Mouse (Mus musculus): ENCODE data around the gene Polr3h. TPM values are rescaled to one million over a fixed set of nuclear protein-coding genes. Genes with fewer than 3 reads are reported as not detected.

The Polr3h gene
- polyA plus RNA-seq, 2 experiments, result 25.0 to 71.6 TPM

- no peak overlapping the region for H3K27ac ChIP-seq (replicated peaks; ENCODE audit: low read depth, low read length)
- WGBS, result 51% methylated on average over 7 of the region's 7 CpGs
- no peaks in the 10 kb centered on the region for H3K9me3 ChIP-seq (ENCODE audit: control insufficient read depth, low read length)
- H3K9ac ChIP-seq (ENCODE audit: low read depth, low read length, severe bottlenecking), result peak overlapping the region; percentile 61; the same call in 1 of the 2 replicates
- H3K4me2 ChIP-seq (replicated peaks; ENCODE audit: low read depth, low read length, severe bottlenecking), result peak overlapping the region; percentile 72
- H3K27me3 ChIP-seq (ENCODE audit: control insufficient read depth, insufficient read depth, low read length), result no peaks in the 10 kb centered on the region
- no peak for TF ChIP-seq POLR2A (IDR thresholded peaks at IDR 0.05; ENCODE audit: borderline replicate concordance, extremely low read depth, insufficient read depth, insufficient read length)
- H3K4me1 ChIP-seq (ENCODE audit: control insufficient read depth, insufficient read depth, low read length), result peaks cover 15% of the 10 kb centered on the region
- no peak for DNase-seq (ENCODE audit: low spot score)
- ATAC-seq (ENCODE audit: low FRiP score, low read depth), result peak; percentile 41; the same call in 1 of the 2 replicates
- no peaks in the 10 kb centered on the region for H3K36me3 ChIP-seq (ENCODE audit: control insufficient read depth, insufficient read depth, low read length)
- H3K4me3 ChIP-seq (replicated peaks; ENCODE audit: low read length), result peak overlapping the region; percentile 48
These were observed 10.0 kb upstream of the Polr3h start for GRCm38 (mm10) chr15:81935869-81936637.

GRCm38 (mm10) chr15:81933986-81934385, 7.9 kb upstream of the Polr3h start:
- ATAC-seq (ENCODE audit: low FRiP score, low read depth), result no peak
- no peak for TF ChIP-seq POLR2A (IDR thresholded peaks at IDR 0.05; ENCODE audit: borderline replicate concordance, extremely low read depth, insufficient read depth, insufficient read length)
- no peak overlapping the region for H3K4me2 ChIP-seq (replicated peaks; ENCODE audit: low read depth, low read length, severe bottlenecking)
- no peaks in the 10 kb centered on the region for H3K27me3 ChIP-seq (ENCODE audit: control insufficient read depth, insufficient read depth, low read length)
- H3K36me3 ChIP-seq (ENCODE audit: control insufficient read depth, insufficient read depth, low read length), result no peaks in the 10 kb centered on the region
- H3K9me3 ChIP-seq (ENCODE audit: control insufficient read depth, low read length), result no peaks in the 10 kb centered on the region
- DNase-seq (ENCODE audit: low spot score), result no peak
- no peak overlapping the region for H3K4me3 ChIP-seq (replicated peaks; ENCODE audit: low read length)
- no peak overlapping the region for H3K27ac ChIP-seq (replicated peaks; ENCODE audit: low read depth, low read length)
- WGBS, result 87% methylated on average over 1 of the region's 1 CpGs
- H3K9ac ChIP-seq (ENCODE audit: low read depth, low read length, severe bottlenecking), result no peak overlapping the region
- peaks cover 15% of the 10 kb centered on the region for H3K4me1 ChIP-seq (ENCODE audit: control insufficient read depth, insufficient read depth, low read length)

- DNase-seq (ENCODE audit: low spot score) (peak; percentile 12), ATAC-seq (ENCODE audit: low FRiP score, low read depth) (no peak)
- Histone ChIP-seq H3K4me3 (replicated peaks; ENCODE audit: low read length) (no peak overlapping the region), H3K4me1 (ENCODE audit: control insufficient read depth, insufficient read depth, low read length) (peaks cover 15% of the 10 kb centered on the region), H3K9ac (ENCODE audit: low read depth, low read length, severe bottlenecking) (no peak overlapping the region), H3K27ac (replicated peaks; ENCODE audit: low read depth, low read length) (no peak overlapping the region), H3K27me3 (ENCODE audit: control insufficient read depth, insufficient read depth, low read length) (no peaks in the 10 kb centered on the region), H3K36me3 (ENCODE audit: control insufficient read depth, insufficient read depth, low read length) (no peaks in the 10 kb centered on the region), H3K9me3 (ENCODE audit: control insufficient read depth, low read length) (no peaks in the 10 kb centered on the region), H3K4me2 (replicated peaks; ENCODE audit: low read depth, low read length, severe bottlenecking) (no peak overlapping the region)
- TF ChIP-seq POLR2A (IDR thresholded peaks at IDR 0.05; ENCODE audit: borderline replicate concordance, extremely low read depth, insufficient read depth, insufficient read length), result no peak
- 49% methylated on average over 12 of the region's 12 CpGs for WGBS
These were observed 7.0 kb upstream of the Polr3h start for GRCm38 (mm10) chr15:81932951-81933470.

GRCm38 (mm10) chr15:81928277-81928676, 2.2 kb upstream of the Polr3h start:
- DNase-seq (ENCODE audit: low spot score) (peak; percentile 40), ATAC-seq (ENCODE audit: low FRiP score, low read depth) (no peak)
- no peaks in the 10 kb centered on the region for H3K27me3 ChIP-seq (ENCODE audit: control insufficient read depth, insufficient read depth, low read length)
- H3K27ac ChIP-seq (replicated peaks; ENCODE audit: low read depth, low read length), result no peak overlapping the region
- H3K9ac ChIP-seq (ENCODE audit: low read depth, low read length, severe bottlenecking), result no peak overlapping the region
- no peaks in the 10 kb centered on the region for H3K36me3 ChIP-seq (ENCODE audit: control insufficient read depth, insufficient read depth, low read length)
- TF ChIP-seq POLR2A (IDR thresholded peaks at IDR 0.05; ENCODE audit: borderline replicate concordance, extremely low read depth, insufficient read depth, insufficient read length), result no peak
- H3K9me3 ChIP-seq (ENCODE audit: control insufficient read depth, low read length), result no peaks in the 10 kb centered on the region
- H3K4me3 ChIP-seq (replicated peaks; ENCODE audit: low read length), result no peak overlapping the region
- WGBS, result 76% methylated on average over 11 of the region's 11 CpGs
- peaks cover 9% of the 10 kb centered on the region for H3K4me1 ChIP-seq (ENCODE audit: control insufficient read depth, insufficient read depth, low read length)
- H3K4me2 ChIP-seq (replicated peaks; ENCODE audit: low read depth, low read length, severe bottlenecking), result no peak overlapping the region

- H3K9me3 ChIP-seq (ENCODE audit: control insufficient read depth, low read length), result no peaks in the 10 kb centered on the region
- no peak for ATAC-seq (ENCODE audit: low FRiP score, low read depth)
- H3K4me1 ChIP-seq (ENCODE audit: control insufficient read depth, insufficient read depth, low read length), result peaks cover 9% of the 10 kb centered on the region
- H3K9ac ChIP-seq (ENCODE audit: low read depth, low read length, severe bottlenecking), result no peak overlapping the region
- H3K36me3 ChIP-seq (ENCODE audit: control insufficient read depth, insufficient read depth, low read length), result no peaks in the 10 kb centered on the region
- DNase-seq (ENCODE audit: low spot score), result no peak
- no peak overlapping the region for H3K4me3 ChIP-seq (replicated peaks; ENCODE audit: low read length)
- H3K4me2 ChIP-seq (replicated peaks; ENCODE audit: low read depth, low read length, severe bottlenecking), result no peak overlapping the region
- no peak for TF ChIP-seq POLR2A (IDR thresholded peaks at IDR 0.05; ENCODE audit: borderline replicate concordance, extremely low read depth, insufficient read depth, insufficient read length)
- WGBS, result 61% methylated on average over 4 of the region's 4 CpGs
- H3K27ac ChIP-seq (replicated peaks; ENCODE audit: low read depth, low read length), result no peak overlapping the region
- H3K27me3 ChIP-seq (ENCODE audit: control insufficient read depth, insufficient read depth, low read length), result no peaks in the 10 kb centered on the region
These were observed 1.7 kb upstream of the Polr3h start for GRCm38 (mm10) chr15:81927741-81928140.

All from limb, embryonic 14.5 days (tissue).